26 mouse cellular contexts compared by ENCODE assay signal in the genomic region with DNA sequence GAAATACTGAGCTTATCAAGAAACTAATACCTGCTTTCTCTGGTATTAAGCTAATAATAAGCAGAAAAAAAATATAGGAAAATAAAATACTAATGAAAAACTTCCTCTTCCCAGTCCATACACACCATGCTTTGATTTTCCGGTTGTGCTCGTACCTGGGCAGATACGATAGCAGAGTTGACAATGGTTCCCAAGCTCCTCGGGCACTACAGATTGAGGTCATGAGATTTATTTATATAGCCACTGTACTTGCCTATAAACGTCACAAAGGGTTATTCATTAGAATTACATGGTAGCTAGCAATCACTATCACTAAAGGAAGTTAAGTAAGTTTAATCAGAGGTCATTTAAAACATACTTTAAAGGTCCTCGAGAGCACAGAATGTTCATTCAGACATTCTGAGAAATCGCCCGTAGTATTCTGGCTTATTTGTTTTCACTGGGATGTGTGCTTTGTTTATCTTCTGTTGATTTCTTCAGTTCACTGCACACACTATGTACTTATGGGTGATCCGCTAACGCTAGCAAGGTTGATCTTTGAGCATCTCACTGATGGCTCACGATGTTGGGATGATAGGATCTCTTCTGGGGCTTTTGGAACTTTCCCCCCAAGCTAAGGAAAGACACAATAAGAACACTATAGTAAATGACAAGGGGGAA.
"Had no signal": no experiment of that assay in that cellular context is flagged by ENCODE, and none has a peak within 500 bp of the region (broad histone marks: within the 10 kb centered on the region; RNA-seq: fewer than 3 reads in every experiment).

No protein-coding gene starts in this region.

- H3K4me1 ChIP-seq: heart, embryonic 13.5 days; heart, embryonic 15.5 days; hindbrain, embryonic 13.5 days; hindbrain, embryonic 15.5 days; kidney, embryonic 15.5 days; limb, embryonic 10.5 days; limb, embryonic 12.5 days; liver, embryonic 13.5 days had no signal

- DNase-seq: gastrocnemius, postnatal 14 days; gastrocnemius, postnatal 36 days; heart, adult 11 months; heart, adult 2 months; heart, postnatal 14 days; heart, postnatal 36 days; kidney, adult 11 months; kidney, adult 2 months; kidney, adult 9 months; kidney, postnatal 25 days; kidney, postnatal 4 days; liver; liver, embryonic 13.5 days had no signal

- H3K9me3 ChIP-seq: heart, embryonic 15.5 days; hindbrain, embryonic 13.5 days; hindbrain, embryonic 15.5 days; kidney, embryonic 15.5 days; limb, embryonic 10.5 days; limb, embryonic 12.5 days; liver, embryonic 13.5 days had no signal

- H3K36me3 ChIP-seq: heart, embryonic 13.5 days; heart, embryonic 15.5 days; hindbrain, embryonic 13.5 days; hindbrain, embryonic 15.5 days; kidney, embryonic 15.5 days; limb, embryonic 10.5 days; limb, embryonic 12.5 days; liver, embryonic 13.5 days had no signal

- H3K27ac ChIP-seq: heart, adult 2 months; heart, embryonic 13.5 days; heart, embryonic 15.5 days; hindbrain, embryonic 13.5 days; hindbrain, embryonic 15.5 days; hindbrain, postnatal 0 days; kidney, embryonic 15.5 days; kidney, postnatal 0 days; layer of hippocampus, adult 2 months; left cerebral cortex, adult 2 months; limb, embryonic 10.5 days; limb, embryonic 12.5 days; liver, embryonic 13.5 days had no signal

- H3K4me2 ChIP-seq: heart, embryonic 11.5 days; heart, embryonic 13.5 days; heart, embryonic 15.5 days; hindbrain, embryonic 13.5 days; hindbrain, embryonic 15.5 days; kidney, embryonic 15.5 days; limb, embryonic 12.5 days; liver, embryonic 11.5 days; liver, embryonic 13.5 days had no signal

- H3K27me3 ChIP-seq: heart, embryonic 13.5 days; heart, embryonic 15.5 days; hindbrain, embryonic 13.5 days; hindbrain, embryonic 15.5 days; kidney, embryonic 15.5 days; limb, embryonic 12.5 days; liver, embryonic 13.5 days had no signal

- H3K4me3 ChIP-seq: heart, adult 2 months; heart, embryonic 13.5 days; heart, embryonic 15.5 days; hindbrain, embryonic 13.5 days; hindbrain, embryonic 15.5 days; kidney, embryonic 15.5 days; layer of hippocampus, adult 2 months; left cerebral cortex, adult 2 months; limb, embryonic 10.5 days; limb, embryonic 12.5 days; liver, embryonic 13.5 days had no signal

- ATAC-seq: hindbrain, postnatal 0 days had no signal

- H3K9ac ChIP-seq: heart, embryonic 13.5 days; heart, embryonic 15.5 days; hindbrain, embryonic 13.5 days; hindbrain, embryonic 15.5 days; kidney, embryonic 15.5 days; limb, embryonic 12.5 days; liver, embryonic 13.5 days had no signal
